In genomic region chr9:31253311-31253734, GRCm38 (mm10) we compare ENCODE assay signal across 9 mouse cellular contexts. TPM values are rescaled to one million over a fixed set of nuclear protein-coding genes. Genes with fewer than 3 reads are reported as not detected.
A peak's percentile ranks its signal among the peaks of the same experiment; 100 is the strongest.
DNase-seq lines count a peak whose midpoint lies in the region; ATAC-seq and TF ChIP-seq lines count a peak whose summit lies in the region.
"Had no signal": no experiment of that assay in that cellular context is flagged by ENCODE, and none has a peak within 500 bp of the region (broad histone marks: within the 10 kb centered on the region; RNA-seq: fewer than 3 reads in every experiment).

No protein-coding gene starts in this region.

- H3K27me3 ChIP-seq in embryonic facial prominence, embryonic 11.5 days (ENCODE audit: control insufficient read depth, insufficient read depth, low read length), result no peaks in the 10 kb centered on the region
- H3K27me3 ChIP-seq in liver, embryonic 14.5 days (ENCODE audit: control insufficient read depth, insufficient read depth, low read length), result no peaks in the 10 kb centered on the region
- no peaks in the 10 kb centered on the region for H3K27me3 ChIP-seq in stomach, embryonic 15.5 days (replicated peaks)
- H3K27me3 ChIP-seq: Patski had no signal

- no peaks in the 10 kb centered on the region for H3K4me1 ChIP-seq in embryonic facial prominence, embryonic 11.5 days (ENCODE audit: control insufficient read depth, insufficient read depth, low read length)
- H3K4me1 ChIP-seq in liver, embryonic 14.5 days (replicated peaks; ENCODE audit: control insufficient read depth in 2 of 2, insufficient read depth in 2 of 2, low read length in 1 of 2), result peaks cover 53 to 58% of the 10 kb centered on the region in 2 experiments
- peaks cover 9% of the 10 kb centered on the region for H3K4me1 ChIP-seq in stomach, embryonic 15.5 days

- H3K9me3 ChIP-seq in embryonic facial prominence, embryonic 11.5 days (replicated peaks; ENCODE audit: control insufficient read depth, low read length), result no peaks in the 10 kb centered on the region
- H3K9me3 ChIP-seq in liver, embryonic 14.5 days (ENCODE audit: control insufficient read depth, low read length), result no peaks in the 10 kb centered on the region
- H3K9me3 ChIP-seq in stomach, embryonic 15.5 days, result no peaks in the 10 kb centered on the region

- WGBS in embryonic facial prominence, embryonic 11.5 days, result 37% methylated on average over 10 of the region's 10 CpGs
- 3% methylated on average over 10 of the region's 10 CpGs for WGBS in liver, embryonic 14.5 days (ENCODE audit: insufficient replicate concordance)
- 43% methylated on average over 10 of the region's 10 CpGs for WGBS in stomach, embryonic 15.5 days

- TF ChIP-seq EP300 in liver, embryonic 14.5 days (IDR thresholded peaks at IDR 0.05; ENCODE audit: low read depth), result no peak

- no peak overlapping the region for H3K27ac ChIP-seq in embryonic facial prominence, embryonic 11.5 days (replicated peaks; ENCODE audit: low read depth, low read length)
- peak overlapping the region; percentile 90 for H3K27ac ChIP-seq in liver, embryonic 14.5 days
- H3K27ac ChIP-seq in stomach, embryonic 15.5 days, result peak overlapping the region; percentile 51; the same call in 1 of the 2 replicates

- no peak overlapping the region for H3K4me3 ChIP-seq in embryonic facial prominence, embryonic 11.5 days (ENCODE audit: low read depth, low read length)
- peak overlapping the region; percentile 48 for H3K4me3 ChIP-seq in liver, embryonic 14.5 days (ENCODE audit: insufficient read depth in 1 of 2, low read depth in 2 of 2, low read length in 2 of 2)
- H3K4me3 ChIP-seq in stomach, embryonic 15.5 days (replicated peaks), result 0 out of 2 replicates have a peak overlapping the region, but pooled peaks have one; percentile 11

- TF ChIP-seq CTCF in liver, embryonic 14.5 days (IDR thresholded peaks at IDR 0.05; ENCODE audit: low read depth), result no peak

- no peak overlapping the region; the same call in 1 of the 2 replicates for H3K4me2 ChIP-seq in embryonic facial prominence, embryonic 11.5 days (ENCODE audit: low read depth, low read length)
- peak overlapping the region; percentile 84 for H3K4me2 ChIP-seq in liver, embryonic 14.5 days (ENCODE audit: low read depth)
- H3K4me2 ChIP-seq in stomach, embryonic 15.5 days, result peak overlapping the region; percentile 37; the same call in 1 of the 2 replicates

- DNase-seq in gastrocnemius, adult 18-20 months (ENCODE audit: low spot score), result peak; percentile 23
- DNase-seq in gastrocnemius, adult 8-10 months (ENCODE audit: low spot score in 2 of 2), result no peak
- peak; percentile 41 for DNase-seq in embryonic facial prominence, embryonic 11.5 days (ENCODE audit: low spot score)
- DNase-seq in heart, postnatal 4 days, result peak; percentile 61
- DNase-seq in liver, embryonic 14.5 days (ENCODE audit: low read depth in 3 of 3, low spot score in 3 of 3), result peak in 1 of 3 experiments; percentile 41
- DNase-seq in cerebellum, postnatal 25 days, result no peak
- DNase-seq in thymus, postnatal 14 days, result no peak

- H3K9ac ChIP-seq in embryonic facial prominence, embryonic 11.5 days (replicated peaks; ENCODE audit: low read length), result no peak overlapping the region
- H3K9ac ChIP-seq in liver, embryonic 14.5 days (replicated peaks), result peak overlapping the region; percentile 70
- H3K9ac ChIP-seq in stomach, embryonic 15.5 days, result no peak overlapping the region

- no peaks in the 10 kb centered on the region for H3K36me3 ChIP-seq in embryonic facial prominence, embryonic 11.5 days (replicated peaks; ENCODE audit: control insufficient read depth, insufficient read depth, low read depth, low read length)
- H3K36me3 ChIP-seq in liver, embryonic 14.5 days (replicated peaks; ENCODE audit: control insufficient read depth, insufficient read depth, low read depth), result no peaks in the 10 kb centered on the region
- no peaks in the 10 kb centered on the region for H3K36me3 ChIP-seq in stomach, embryonic 15.5 days

- ATAC-seq in embryonic facial prominence, embryonic 11.5 days (replicated peaks; ENCODE audit: insufficient number of reproducible peaks, low FRiP score, low TSS enrichment, low read depth), result no peak
- no peak for ATAC-seq in liver, embryonic 14.5 days (ENCODE audit: insufficient read depth)
- ATAC-seq in stomach, embryonic 15.5 days (ENCODE audit: insufficient read depth, low FRiP score, low read depth), result peak; percentile 33; the same call in 1 of the 2 replicates
- ATAC-seq: Patski had no signal

RNA-seq across cellular contexts. Expression of gene Prdm10, which starts 27.0 kb away (rescaled TPM):
- total RNA-seq in gastrocnemius, adult 18-20 months (2021), result 1 to 10 TPM; 3.7 to 4.1 TPM
- total RNA-seq in gastrocnemius, adult 8-10 months (2022), result 1 to 10 TPM; 3.7 to 5.1 (median 3.7) TPM
- polyA plus RNA-seq in embryonic facial prominence, embryonic 11.5 days (2014; fragmentation: Nextera tagmentation; extraction: Ambion mirVana), result 5.6 and 6.5 TPM in 2 replicates
- total RNA-seq in heart, postnatal 4 days (2021), result 1 to 10 TPM; 6.8 to 7.5 TPM
- polyA plus RNA-seq in liver, embryonic 14.5 days (2012; rRNA removed), result 4.0 and 4.9 TPM in 2 replicates
- 2.3 and 2.7 TPM in 2 replicates for polyA plus RNA-seq in liver, embryonic 14.5 days (2014; fragmentation: Nextera tagmentation; extraction: Ambion mirVana)
- polyA plus RNA-seq in stomach, embryonic 15.5 days (2015; fragmentation: Nextera tagmentation; extraction: Ambion mirVana), result 4.2 and 5.1 TPM in 2 replicates

RNA-seq across cellular contexts. Expression of gene Aplp2, which starts 41.7 kb away (rescaled TPM):
- 100 to 1,000 TPM in 1 of 2 experiments, 10 to 100 TPM in 1; 99.7 to 123 TPM for total RNA-seq in gastrocnemius, adult 18-20 months (2021)
- total RNA-seq in gastrocnemius, adult 8-10 months (2022), result 100 to 1,000 TPM in 3 of 4 experiments, 10 to 100 TPM in 1; 91.3 to 137 (median 108) TPM
- 203 and 212 TPM in 2 replicates for polyA plus RNA-seq in embryonic facial prominence, embryonic 11.5 days (2014; fragmentation: Nextera tagmentation; extraction: Ambion mirVana)
- total RNA-seq in heart, postnatal 4 days (2021), result 100 to 1,000 TPM; 311 to 312 TPM
- polyA plus RNA-seq in liver, embryonic 14.5 days (2012; rRNA removed), result 111 and 120 TPM in 2 replicates
- polyA plus RNA-seq in liver, embryonic 14.5 days (2014; fragmentation: Nextera tagmentation; extraction: Ambion mirVana), result 163 and 182 TPM in 2 replicates
- polyA plus RNA-seq in stomach, embryonic 15.5 days (2015; fragmentation: Nextera tagmentation; extraction: Ambion mirVana), result 279 and 284 TPM in 2 replicates

Comparison
In these comparisons a context has a peak if more than half of its experiments do, and no peak if none do; other contexts are left out.
1. DNase-seq: peak in gastrocnemius, adult 18-20 months (single experiment), embryonic facial prominence, embryonic 11.5 days (single experiment) and heart, postnatal 4 days (single experiment); none in gastrocnemius, adult 8-10 months (0 of 2), cerebellum, postnatal 25 days (0 of 2) and thymus, postnatal 14 days (single experiment).